Mouse (Mus musculus) brain, embryonic 18.5 days (tissue): ENCODE measurements around the gene Gxylt2.

Experiments used
- DNase-seq: peaks from one replicate; pipeline ENCODE4 v3.0.0-alpha.2; 2012; ENCODE audit warnings: low read depth, low spot score

Gxylt2 gene

GRCm38 (mm10) chr6:100704574-100705365 lies at the start of gene Gxylt2:
Gene Gxylt2, plus strand, starts transcription at chr6:100704734.
- DNase-seq: peak; percentile 10

- DNase-seq: no peak
Measured at GRCm38 (mm10) chr6:100660395-100660794, 44.1 kb upstream of the Gxylt2 start.

- DNase-seq: no peak
Measured at GRCm38 (mm10) chr6:100662224-100662623, 42.3 kb upstream of the Gxylt2 start.

- no peak for DNase-seq
Measured at GRCm38 (mm10) chr6:100667644-100668043, 36.9 kb upstream of the Gxylt2 start.

- no peak for DNase-seq
Measured at GRCm38 (mm10) chr6:100668858-100669257, 35.7 kb upstream of the Gxylt2 start.

GRCm38 (mm10) chr6:100670370-100670841 lies 34.1 kb upstream of the Gxylt2 start:
- no peak for DNase-seq

GRCm38 (mm10) chr6:100670880-100671344 lies 33.6 kb upstream of the Gxylt2 start, which contains the start of gene Shq1:
Gene Shq1, minus strand, starts transcription at chr6:100671157.
- peak; percentile 71 for DNase-seq

GRCm38 (mm10) chr6:100671401-100671800 lies 33.1 kb upstream of the Gxylt2 start:
- no peak for DNase-seq

GRCm38 (mm10) chr6:100674974-100675373 lies 29.6 kb upstream of the Gxylt2 start:
- no peak for DNase-seq

- DNase-seq: no peak
Measured at GRCm38 (mm10) chr6:100676461-100676860, 28.1 kb upstream of the Gxylt2 start.

- no peak for DNase-seq
Measured at GRCm38 (mm10) chr6:100678636-100679035, 25.9 kb upstream of the Gxylt2 start.

- DNase-seq: no peak
Measured at GRCm38 (mm10) chr6:100686341-100686740, 18.2 kb upstream of the Gxylt2 start.

- DNase-seq: no peak
Measured at GRCm38 (mm10) chr6:100699986-100700385, 4.5 kb upstream of the Gxylt2 start.

GRCm38 (mm10) chr6:100700774-100701173 lies 3.8 kb upstream of the Gxylt2 start:
- no peak for DNase-seq

GRCm38 (mm10) chr6:100704197-100704573 lies 349 bp upstream of the Gxylt2 start:
- no peak for DNase-seq

- no peak for DNase-seq
Measured at GRCm38 (mm10) chr6:100705366-100705811, 855 bp downstream of the Gxylt2 start.

GRCm38 (mm10) chr6:100706861-100707260 lies 2.3 kb downstream of the Gxylt2 start:
- DNase-seq: no peak

GRCm38 (mm10) chr6:100707557-100707956 lies 3.0 kb downstream of the Gxylt2 start:
- no peak for DNase-seq

- no peak for DNase-seq
Measured at GRCm38 (mm10) chr6:100708248-100708647, 3.7 kb downstream of the Gxylt2 start.

GRCm38 (mm10) chr6:100708996-100709395 lies 4.5 kb downstream of the Gxylt2 start:
- no peak for DNase-seq

- no peak for DNase-seq
Measured at GRCm38 (mm10) chr6:100709483-100709882, 4.9 kb downstream of the Gxylt2 start.

GRCm38 (mm10) chr6:100710170-100710569 lies 5.6 kb downstream of the Gxylt2 start:
- DNase-seq: no peak

GRCm38 (mm10) chr6:100710866-100711265 lies 6.3 kb downstream of the Gxylt2 start:
- DNase-seq: no peak
